Mouse (Mus musculus): ENCODE measurements around the gene Usp8.

Usp8 gene

GRCm38 (mm10) chr2:126706759-126707437 is at the start of gene Usp8:
Usp8 (plus strand) TSS chr2:126707328.
- ChIA-PET POLR2A (interaction anchor here in 3 of 4 experiments (0.6 to 4.3 kb wide), 62 partner anchors 8 to 563 kb away, joined by 3 to 35 read pairs (median 4); partner anchors contain the start of genes Blvra (in 3 of the 3), Trpm7 (in 3 of the 3), Ciao1 (in 2 of the 3) and Tmem127 (in 2 of the 3)), CTCF (interaction anchor here in 3 of 4 experiments (0.6 to 1.6 kb wide), 7 partner anchors 75 to 1460 kb away, joined by 3 to 10 read pairs (median 5); partner anchors contain the start of genes Blvra (in 2 of the 3) and Dut (in 1 of the 3))

GRCm38 (mm10) chr2:126663481-126663880 is 43.6 kb upstream of the Usp8 start:
- CTCF ChIA-PET, result interaction anchor here (0.5 to 1.6 kb wide), 14 partner anchors 11 to 88 kb away, joined by 3 to 17 read pairs (median 4); no protein-coding TSS in a partner anchor
- POLR2A ChIA-PET, result interaction anchor here (0.6 to 1.3 kb wide), 7 partner anchors 8 to 97 kb away, joined by 3 to 4 read pairs (median 3); no protein-coding TSS in a partner anchor

GRCm38 (mm10) chr2:126665984-126666383 is 41.1 kb upstream of the Usp8 start:
- CTCF ChIA-PET, result interaction anchor here in 2 of 4 experiments (0.7 to 1.2 kb wide), 2 partner anchors 72 to 1018 kb away, joined by 3 to 5 read pairs; no protein-coding TSS in a partner anchor

GRCm38 (mm10) chr2:126668621-126669252 is 38.4 kb upstream of the Usp8 start:
- ChIA-PET CTCF (no interaction called here), POLR2A (no interaction called here)

More at GRCm38 (mm10) chr2:126665984-126666383, 41.1 kb upstream of the Usp8 start:
- POLR2A ChIA-PET, result interaction anchor here in 2 of 4 experiments (0.6 to 1.2 kb wide), 2 partner anchors 9 to 12 kb away, joined by 4 read pairs; no protein-coding TSS in a partner anchor

- CTCF ChIA-PET, result no interaction called here
- POLR2A ChIA-PET, result interaction anchor here in 3 of 4 experiments (0.6 to 1.8 kb wide), 11 partner anchors 17 to 924 kb away, joined by 3 to 10 read pairs (median 4); partner anchors contain the start of genes Usp8 (in 2 of the 3), 1810024B03Rik (in 1 of the 3), Snrnp200 (in 1 of the 3) and Trpm7 (in 1 of the 3)
These were observed 33.5 kb upstream of the Usp8 start for GRCm38 (mm10) chr2:126673317-126674242.

- ChIA-PET CTCF (interaction anchor here in 1 of 4 experiments (0.6 kb wide), 1 partner anchor 21 kb away, joined by 3 read pairs; no protein-coding TSS in a partner anchor), POLR2A (interaction anchor here (0.6 to 1.8 kb wide), 23 partner anchors 9 to 534 kb away, joined by 3 to 15 read pairs (median 4); partner anchors contain the start of genes Blvra (in 2 of the 4), Usp8 (in 2 of the 4), 1810024B03Rik (in 1 of the 4) and Slc27a2 (in 1 of the 4))
These were observed 32.5 kb upstream of the Usp8 start for GRCm38 (mm10) chr2:126674441-126675168.

GRCm38 (mm10) chr2:126675169-126676121 is 31.7 kb upstream of the Usp8 start:
- POLR2A ChIA-PET, result interaction anchor here (0.6 to 1.6 kb wide), 25 partner anchors 9 to 450 kb away, joined by 3 to 15 read pairs (median 4); partner anchors contain the start of genes Blvra (in 2 of the 4), Usp8 (in 2 of the 4), Slc27a2 (in 1 of the 4) and Trpm7 (in 1 of the 4)
- CTCF ChIA-PET, result interaction anchor here in 1 of 4 experiments (0.6 kb wide), 1 partner anchor 22 kb away, joined by 3 read pairs; no protein-coding TSS in a partner anchor

- POLR2A ChIA-PET, result interaction anchor here in 2 of 4 experiments (0.6 to 2.7 kb wide), 11 partner anchors 9 to 450 kb away, joined by 3 to 18 read pairs (median 4); partner anchors contain the start of gene Usp8 (in 1 of the 2)
- CTCF ChIA-PET, result no interaction called here
These were observed 31.0 kb upstream of the Usp8 start, which contains the start of gene Gabpb1 for GRCm38 (mm10) chr2:126676122-126676515. Gabpb1 (minus strand) TSS chr2:126676337.

GRCm38 (mm10) chr2:126677366-126677765 is 29.8 kb upstream of the Usp8 start:
- POLR2A ChIA-PET, result interaction anchor here (0.5 to 2.7 kb wide), 25 partner anchors 10 to 1594 kb away, joined by 3 to 21 read pairs (median 4); partner anchors contain the start of genes Trpm7 (in 2 of the 4) and Usp8 (in 2 of the 4)
- CTCF ChIA-PET, result interaction anchor here in 2 of 4 experiments (0.7 to 0.9 kb wide), 2 partner anchors 14 to 46 kb away, joined by 4 to 7 read pairs; no protein-coding TSS in a partner anchor

- CTCF ChIA-PET, result no interaction called here
- POLR2A ChIA-PET, result interaction anchor here in 1 of 4 experiments (0.6 to 0.9 kb wide), 2 partner anchors 245 to 252 kb away, joined by 3 read pairs; no protein-coding TSS in a partner anchor
These were observed 24.8 kb upstream of the Usp8 start for GRCm38 (mm10) chr2:126682333-126682732.

- CTCF ChIA-PET, result no interaction called here
These were observed 24.2 kb upstream of the Usp8 start for GRCm38 (mm10) chr2:126682937-126683336.

GRCm38 (mm10) chr2:126691290-126691689 is 15.8 kb upstream of the Usp8 start:
- ChIA-PET CTCF (no interaction called here), POLR2A (interaction anchor here in 3 of 4 experiments (0.6 to 1.4 kb wide), 3 partner anchors 12 to 93 kb away, joined by 3 to 6 read pairs (median 4); partner anchors contain the start of gene Usp8 (in 1 of the 3))

More at GRCm38 (mm10) chr2:126682937-126683336, 24.2 kb upstream of the Usp8 start:
- POLR2A ChIA-PET, result interaction anchor here in 1 of 4 experiments (0.6 kb wide), 1 partner anchor 205 kb away, joined by 3 read pairs; no protein-coding TSS in a partner anchor

GRCm38 (mm10) chr2:126695285-126695684 is 11.8 kb upstream of the Usp8 start:
- POLR2A ChIA-PET, result interaction anchor here in 2 of 4 experiments (0.5 to 1.8 kb wide), 3 partner anchors 10 to 12 kb away, joined by 3 to 7 read pairs (median 4); partner anchors contain the start of gene Usp8 (in 2 of the 2)

GRCm38 (mm10) chr2:126707438-126707779 is 281 bp downstream of the Usp8 start:
- CTCF ChIA-PET, result interaction anchor here in 3 of 4 experiments (0.6 to 1.6 kb wide), 6 partner anchors 75 to 363 kb away, joined by 3 to 10 read pairs (median 4); partner anchors contain the start of gene Blvra (in 2 of the 3)
- POLR2A ChIA-PET, result interaction anchor here in 3 of 4 experiments (0.6 to 4.3 kb wide), 56 partner anchors 8 to 563 kb away, joined by 3 to 35 read pairs (median 4); partner anchors contain the start of genes Blvra (in 3 of the 3), Trpm7 (in 3 of the 3), Ciao1 (in 2 of the 3) and Tmem127 (in 2 of the 3)

More at GRCm38 (mm10) chr2:126695285-126695684, 11.8 kb upstream of the Usp8 start:
- CTCF ChIA-PET, result no interaction called here

- CTCF ChIA-PET, result no interaction called here
- POLR2A ChIA-PET, result interaction anchor here in 2 of 4 experiments (1.1 to 4.3 kb wide), 7 partner anchors 9 to 425 kb away, joined by 3 to 19 read pairs (median 4); partner anchors contain the start of genes Ncaph (in 1 of the 2) and Trpm7 (in 1 of the 2)
These were observed 1.2 kb downstream of the Usp8 start for GRCm38 (mm10) chr2:126708361-126708760.
